Mouse (Mus musculus) stomach, adult 2 months (tissue): ENCODE measurements around the gene Adgrg6. TPM values are rescaled to one million over a fixed set of nuclear protein-coding genes. Genes with fewer than 3 reads are reported as not detected.

Source experiments
- polyA plus RNA-seq: library from polyadenylated mRNA; depleted of rRNA; stranded (reverse); fragments of >200 nt; gene quantifications from 2 replicates; pipeline ENCODE4 v1.2.3, GENCODE M21; 2012; rRNA removed

Gene Adgrg6
- 0.83 and 0.91 TPM in 2 replicates for polyA plus RNA-seq

GRCm38 (mm10) chr10:14544941-14545717 is at the start of gene Adgrg6:
Adgrg6 (minus strand) TSS chr10:14545659.

Other genes with a start within 250 kb of the Adgrg6 start
- gene Vta1, start 159.9 kb upstream of the Adgrg6 start, polyA plus RNA-seq, result 72.7 and 77.0 TPM in 2 replicates
- gene Nmbr, start 159.9 kb upstream of the Adgrg6 start, polyA plus RNA-seq, result not detected in 2 replicates
- gene Gje1, start 172.6 kb upstream of the Adgrg6 start, polyA plus RNA-seq, result not detected in 2 replicates